Mouse (Mus musculus): ENCODE results near the gene ccdc198.

DNA sequence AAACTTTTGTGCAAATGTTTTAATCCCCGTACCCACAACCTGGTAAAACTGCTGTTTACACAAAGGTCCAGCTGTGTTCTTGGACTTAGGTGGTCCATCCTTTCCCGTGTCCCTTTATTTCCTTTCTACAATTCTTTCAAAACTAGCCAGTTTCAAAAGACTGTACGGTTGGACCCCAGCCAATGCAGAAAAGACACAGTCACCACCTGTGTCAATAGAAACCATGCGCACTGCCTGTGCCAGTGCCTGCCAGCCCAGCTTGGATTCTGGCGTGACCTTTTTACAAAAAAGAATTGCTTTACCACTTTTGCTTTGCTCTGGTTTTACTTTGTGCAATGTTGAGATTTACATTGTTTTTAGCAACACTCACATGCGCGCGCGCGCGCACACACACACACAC is 18.3 kb downstream of the ccdc198 start:
- TF ChIP-seq EP300 (optimal IDR thresholded peaks at IDR 0.05) (no peak), CTCF (IDR thresholded peaks at IDR 0.05; ENCODE audit: low read depth) (no peak)

Measured in stomach, postnatal 0 days (tissue).